Mouse (Mus musculus): ENCODE results near the gene Scn8a. TPM values are rescaled to one million over a fixed set of nuclear protein-coding genes. Genes with fewer than 3 reads are reported as not detected.
A peak's percentile ranks its signal among the peaks of the same experiment; 100 is the strongest.

The Scn8a gene
- polyA plus RNA-seq, 1 experiment from 2014 or later, result 2.1 TPM

DNA sequence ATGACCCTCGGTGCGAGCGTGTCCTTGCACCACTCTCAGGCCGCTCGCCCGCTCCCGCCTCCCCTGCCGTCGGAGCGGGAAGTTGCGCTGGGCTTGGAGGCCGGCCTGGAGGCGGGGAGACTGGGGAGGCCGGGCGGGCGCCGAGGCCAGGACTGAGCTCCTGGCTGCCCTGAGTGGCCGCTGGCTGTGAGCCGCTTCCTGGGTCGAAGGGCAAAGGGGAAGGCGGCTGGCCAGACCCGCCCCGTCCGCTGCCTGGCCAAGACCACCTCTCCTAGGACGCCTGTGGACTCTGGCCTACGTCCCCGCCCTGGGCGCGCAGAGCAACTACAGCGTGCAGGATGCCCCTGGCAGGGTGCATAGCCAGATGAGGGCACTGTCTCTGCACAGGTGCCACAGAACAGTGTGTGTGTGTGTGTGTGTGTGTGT, 209.1 kb downstream of the Scn8a start:
- ATAC-seq, result peak; percentile 87
- WGBS, result 2% methylated on average over 28 of the region's 30 CpGs
- Histone ChIP-seq H3K27ac (peak overlapping the region; percentile 84), H3K4me2 (replicated peaks) (peak overlapping the region; percentile 86), H3K4me3 (replicated peaks) (peak overlapping the region; percentile 87), H3K27me3 (replicated peaks) (no peaks in the 10 kb centered on the region), H3K36me3 (no peaks in the 10 kb centered on the region), H3K9me3 (no peaks in the 10 kb centered on the region), H3K9ac (peak overlapping the region; percentile 79), H3K4me1 (replicated peaks) (peaks cover 47% of the 10 kb centered on the region)

DNA sequence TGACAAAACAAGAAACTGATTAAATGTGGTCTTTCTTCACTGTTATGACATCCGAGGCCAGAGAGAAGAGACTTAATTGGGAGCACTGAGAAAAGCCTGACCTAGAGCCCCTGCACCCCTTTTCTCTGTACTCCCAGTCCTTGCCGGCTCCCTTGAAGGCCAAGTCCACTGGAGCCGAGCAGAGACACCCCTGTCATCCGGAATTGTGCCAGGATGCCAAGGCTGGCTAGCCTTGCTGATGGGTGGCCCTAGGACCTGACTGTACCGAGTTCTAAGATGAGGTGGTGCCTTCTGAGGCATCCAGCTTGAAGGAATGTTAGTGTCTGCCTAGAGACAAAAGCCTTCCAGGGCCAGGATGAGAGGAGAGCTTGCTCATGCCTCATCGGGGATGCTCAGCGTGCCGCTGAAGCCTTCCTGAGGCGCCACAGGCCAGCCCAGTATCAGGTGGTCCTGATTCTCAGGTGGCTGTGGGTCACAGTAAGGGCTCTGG, 210.4 kb downstream of the Scn8a start:
- ATAC-seq, result no peak
- Histone ChIP-seq H3K9ac (no peak overlapping the region), H3K27ac (no peak overlapping the region), H3K27me3 (replicated peaks) (no peaks in the 10 kb centered on the region), H3K36me3 (no peaks in the 10 kb centered on the region), H3K4me2 (replicated peaks) (no peak overlapping the region), H3K4me1 (replicated peaks) (peaks cover 42% of the 10 kb centered on the region), H3K9me3 (no peaks in the 10 kb centered on the region), H3K4me3 (replicated peaks) (no peak overlapping the region)
- 87% methylated on average over 9 of the region's 9 CpGs for WGBS

DNA sequence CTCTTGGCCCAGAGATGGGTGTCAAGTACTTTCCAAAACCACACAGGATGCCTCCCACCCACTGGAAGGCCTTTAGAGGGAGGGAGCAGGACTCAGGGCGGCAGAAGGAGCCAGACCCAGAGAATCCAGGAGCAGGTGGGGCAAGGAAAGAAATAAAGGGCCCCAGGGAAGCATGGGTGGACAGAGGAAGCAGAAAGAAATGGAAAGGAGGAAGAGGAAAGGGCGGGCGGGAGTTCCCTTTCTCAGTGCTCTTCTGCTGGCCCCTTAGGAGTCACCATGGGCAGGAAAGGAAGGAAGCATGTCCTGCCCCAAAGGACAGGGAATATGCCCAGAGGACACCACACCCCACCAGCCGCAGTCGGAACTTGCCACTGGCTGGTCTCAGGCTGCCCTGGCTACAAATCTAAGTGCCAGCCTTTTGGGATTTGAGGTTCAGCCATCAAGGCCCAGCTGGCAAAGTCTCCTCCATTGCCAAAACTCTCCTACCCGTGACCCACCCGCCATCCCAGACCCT, 211.4 kb downstream of the Scn8a start:
- no peak overlapping the region for H3K9ac ChIP-seq
- no peak for ATAC-seq
- no peaks in the 10 kb centered on the region for H3K27me3 ChIP-seq (replicated peaks)
- H3K9me3 ChIP-seq, result no peaks in the 10 kb centered on the region
- H3K4me2 ChIP-seq (replicated peaks), result no peak overlapping the region
- WGBS, result 88% methylated on average over 7 of the region's 7 CpGs
- H3K4me3 ChIP-seq (replicated peaks), result no peak overlapping the region
- peaks cover 32% of the 10 kb centered on the region for H3K4me1 ChIP-seq (replicated peaks)
- no peak overlapping the region for H3K27ac ChIP-seq
- H3K36me3 ChIP-seq, result no peaks in the 10 kb centered on the region

DNA sequence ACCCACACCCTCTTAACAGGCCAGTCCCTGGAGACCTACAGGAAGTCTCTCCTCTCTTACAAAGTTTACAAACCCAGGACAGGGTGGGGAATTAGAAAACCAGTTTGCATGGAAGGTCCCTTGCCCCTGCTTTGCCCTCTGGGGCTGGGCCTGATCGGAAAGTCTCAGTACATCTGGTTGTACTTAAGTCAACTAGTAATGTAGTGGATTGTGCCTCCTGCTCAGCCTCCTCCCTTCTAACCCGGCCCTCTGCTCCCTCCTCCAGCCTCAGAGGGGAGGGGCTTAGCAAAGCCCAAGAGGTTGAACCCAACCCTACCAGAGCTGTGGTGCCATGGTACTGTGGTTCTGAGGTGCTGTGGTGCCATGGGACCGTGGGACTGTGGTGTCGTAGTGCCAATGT, 212.6 kb downstream of the Scn8a start:
- Histone ChIP-seq H3K4me3 (replicated peaks) (no peak overlapping the region), H3K9ac (no peak overlapping the region), H3K27ac (no peak overlapping the region), H3K9me3 (no peaks in the 10 kb centered on the region), H3K36me3 (no peaks in the 10 kb centered on the region), H3K4me2 (replicated peaks) (no peak overlapping the region), H3K4me1 (replicated peaks) (peaks cover 23% of the 10 kb centered on the region), H3K27me3 (replicated peaks) (no peaks in the 10 kb centered on the region)
- no peak for ATAC-seq
- WGBS, result 57% methylated on average over 4 of the region's 4 CpGs

DNA sequence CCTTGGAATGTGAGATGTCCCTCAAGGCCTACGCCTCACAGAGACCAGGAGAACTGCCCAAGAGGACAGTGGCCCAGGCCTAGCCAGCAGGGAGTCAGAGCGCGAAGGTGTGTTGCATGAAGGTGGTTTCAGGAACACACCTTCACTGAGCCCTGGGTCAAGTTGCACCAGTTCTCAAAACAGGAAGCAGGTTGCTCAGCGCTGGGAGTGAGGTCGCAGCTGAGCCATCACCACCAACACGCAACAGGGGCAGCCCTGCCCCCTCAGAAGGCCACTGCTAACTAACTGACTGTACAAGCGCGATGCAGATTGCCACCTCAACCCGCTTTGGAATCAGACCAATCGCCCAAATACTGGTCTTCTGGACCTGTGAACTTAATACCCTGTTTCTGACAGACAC, 214.8 kb downstream of the Scn8a start:
- ATAC-seq, result no peak
- H3K4me1 ChIP-seq (replicated peaks), result peaks cover 12% of the 10 kb centered on the region
- no peaks in the 10 kb centered on the region for H3K36me3 ChIP-seq
- H3K9me3 ChIP-seq, result no peaks in the 10 kb centered on the region
- no peak overlapping the region for H3K4me3 ChIP-seq (replicated peaks)
- 69% methylated on average over 10 of the region's 10 CpGs for WGBS
- no peak overlapping the region for H3K27ac ChIP-seq
- H3K9ac ChIP-seq, result no peak overlapping the region
- no peak overlapping the region for H3K4me2 ChIP-seq (replicated peaks)
- H3K27me3 ChIP-seq (replicated peaks), result no peaks in the 10 kb centered on the region

DNA sequence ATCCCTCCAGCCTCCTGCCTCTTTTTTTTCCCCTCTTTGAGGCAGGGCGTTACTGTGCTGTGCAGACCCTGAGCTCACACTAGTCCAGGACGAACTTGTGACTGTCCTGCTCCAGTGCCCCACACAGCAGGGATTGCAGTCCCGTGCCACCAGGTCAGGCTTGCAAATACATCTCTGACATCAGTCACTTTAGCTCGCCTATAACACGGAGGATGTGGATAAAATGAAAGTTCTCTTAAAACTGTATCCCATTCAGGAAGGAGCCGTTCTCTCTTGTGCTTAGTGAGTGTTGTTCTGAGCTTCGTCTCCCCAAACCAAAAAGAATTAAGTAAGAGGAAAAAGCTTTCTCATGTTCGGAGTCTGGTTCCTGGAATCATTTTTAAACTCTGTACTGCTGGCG, 216.8 kb downstream of the Scn8a start:
- H3K4me1 ChIP-seq (replicated peaks), result peaks cover 8% of the 10 kb centered on the region
- no peak for ATAC-seq
- no peak overlapping the region for H3K27ac ChIP-seq
- no peak overlapping the region for H3K4me2 ChIP-seq (replicated peaks)
- no peaks in the 10 kb centered on the region for H3K36me3 ChIP-seq
- H3K4me3 ChIP-seq (replicated peaks), result no peak overlapping the region
- no peak overlapping the region for H3K9ac ChIP-seq
- WGBS, result 71% methylated on average over 9 of the region's 9 CpGs
- H3K27me3 ChIP-seq (replicated peaks), result no peaks in the 10 kb centered on the region
- H3K9me3 ChIP-seq, result no peaks in the 10 kb centered on the region

DNA sequence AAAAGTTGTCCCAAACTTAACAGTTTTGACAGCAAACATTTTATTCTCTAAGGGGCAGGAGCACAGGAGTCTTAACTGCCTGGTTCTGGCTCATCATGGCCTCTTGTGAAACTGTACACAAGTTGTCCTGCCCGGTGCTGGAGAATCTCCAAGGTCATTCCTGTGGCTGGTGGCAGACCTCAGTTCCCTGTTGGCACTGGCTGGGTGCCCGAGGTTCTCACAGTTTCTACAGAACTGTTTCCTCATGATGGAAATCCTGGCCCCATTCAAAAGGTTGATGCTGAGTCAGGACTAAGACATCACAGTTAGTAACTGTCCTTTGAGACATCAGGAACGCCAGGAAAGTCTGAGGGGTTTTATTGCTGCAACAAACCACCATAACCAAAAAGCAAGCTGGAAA, 217.3 kb downstream of the Scn8a start:
- ATAC-seq, result no peak
- H3K9ac ChIP-seq, result no peak overlapping the region
- WGBS, result 49% methylated on average over 3 of the region's 3 CpGs
- H3K4me3 ChIP-seq (replicated peaks), result no peak overlapping the region
- peaks cover 7% of the 10 kb centered on the region for H3K4me1 ChIP-seq (replicated peaks)
- no peak overlapping the region for H3K4me2 ChIP-seq (replicated peaks)
- no peaks in the 10 kb centered on the region for H3K27me3 ChIP-seq (replicated peaks)
- H3K27ac ChIP-seq, result no peak overlapping the region
- no peaks in the 10 kb centered on the region for H3K36me3 ChIP-seq
- H3K9me3 ChIP-seq, result no peaks in the 10 kb centered on the region

DNA sequence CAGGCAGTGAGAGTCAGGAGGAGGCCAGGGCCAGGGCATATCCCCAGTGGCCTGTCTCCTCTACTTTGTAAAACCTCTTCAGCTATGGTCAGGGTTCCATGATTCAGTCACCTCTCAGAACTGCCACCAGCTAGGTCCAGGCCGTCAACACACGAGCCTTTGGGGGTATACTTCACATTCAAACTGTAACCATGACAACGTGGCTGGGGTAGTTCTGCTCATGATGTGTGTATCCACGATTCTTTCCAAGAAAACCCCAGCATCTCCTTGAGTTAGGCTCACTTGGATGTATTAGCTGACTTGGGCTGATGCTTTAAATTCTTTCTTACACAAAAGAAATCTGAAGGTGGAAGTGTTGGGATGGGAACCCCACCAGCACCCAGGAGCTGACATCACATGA, 218.6 kb downstream of the Scn8a start:
- no peak overlapping the region for H3K4me2 ChIP-seq (replicated peaks)
- no peaks in the 10 kb centered on the region for H3K36me3 ChIP-seq
- no peaks in the 10 kb centered on the region for H3K4me1 ChIP-seq (replicated peaks)
- H3K4me3 ChIP-seq (replicated peaks), result no peak overlapping the region
- H3K9ac ChIP-seq, result no peak overlapping the region
- H3K27me3 ChIP-seq (replicated peaks), result no peaks in the 10 kb centered on the region
- H3K27ac ChIP-seq, result no peak overlapping the region
- WGBS, result 67% methylated on average over 4 of the region's 4 CpGs
- ATAC-seq, result no peak
- no peaks in the 10 kb centered on the region for H3K9me3 ChIP-seq

DNA sequence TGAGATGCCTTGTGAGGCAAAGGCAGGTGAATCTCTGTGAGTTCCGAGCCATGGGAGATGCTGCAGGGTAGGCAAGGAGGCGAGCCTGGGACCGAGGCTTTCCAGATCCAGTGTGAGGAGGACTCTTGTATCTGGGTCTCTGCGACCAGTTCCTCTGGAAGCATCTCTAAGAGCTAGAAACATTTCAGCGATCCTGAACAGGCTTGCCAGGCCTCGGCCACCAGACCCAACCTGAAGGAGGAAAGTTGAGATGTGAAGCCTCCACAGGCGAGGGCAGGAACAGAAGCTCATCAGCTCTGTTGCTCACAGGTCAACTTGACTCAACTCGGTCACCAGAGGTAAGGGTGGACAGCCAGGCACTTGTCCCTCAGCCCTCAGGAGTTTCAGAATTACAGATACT, 221.9 kb downstream of the Scn8a start:
- Histone ChIP-seq H3K4me1 (replicated peaks) (peaks cover 9% of the 10 kb centered on the region; the same call in 1 of the 2 replicates), H3K27ac (no peak overlapping the region), H3K4me3 (replicated peaks) (no peak overlapping the region), H3K9ac (no peak overlapping the region), H3K27me3 (replicated peaks) (no peaks in the 10 kb centered on the region), H3K36me3 (no peaks in the 10 kb centered on the region), H3K9me3 (no peaks in the 10 kb centered on the region), H3K4me2 (replicated peaks) (no peak overlapping the region)
- WGBS, result 94% methylated on average over 8 of the region's 8 CpGs
- no peak for ATAC-seq

DNA sequence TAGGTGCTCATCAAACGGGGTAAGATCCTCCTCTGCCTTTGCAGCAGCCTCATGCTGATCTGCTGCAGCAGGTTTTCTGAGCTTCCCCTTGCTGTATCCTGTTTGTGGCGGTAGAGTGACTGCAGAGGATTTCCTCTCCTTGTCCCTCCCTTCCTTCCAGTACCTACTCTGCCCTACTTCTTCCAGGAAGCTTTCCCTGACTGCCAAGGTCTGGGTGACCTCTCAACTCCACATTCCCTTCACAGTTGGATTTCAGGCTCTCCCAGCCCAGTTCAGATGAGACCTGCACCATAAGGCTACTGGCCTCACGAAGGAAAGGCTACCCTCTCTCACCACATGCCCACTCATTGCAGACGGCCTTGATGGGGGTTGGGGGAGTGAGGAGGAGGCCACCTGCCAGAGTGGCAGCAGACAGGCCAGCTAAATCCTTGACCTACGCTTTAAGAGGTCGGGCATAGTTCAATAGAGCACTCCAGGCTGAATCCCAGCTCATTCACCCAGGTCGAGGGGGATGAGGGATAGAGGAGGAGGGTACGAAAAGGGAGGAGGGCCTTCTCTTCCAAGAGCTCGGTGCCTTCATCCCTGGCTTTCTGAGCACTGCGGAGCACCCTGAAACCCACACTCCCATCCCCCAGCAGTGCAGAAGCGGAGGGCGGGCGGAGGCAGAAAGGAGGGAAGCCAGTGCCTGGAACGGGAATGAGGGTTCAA, 222.6 kb downstream of the Scn8a start:
- Histone ChIP-seq H3K27ac (no peak overlapping the region), H3K27me3 (replicated peaks) (no peaks in the 10 kb centered on the region), H3K9me3 (no peaks in the 10 kb centered on the region), H3K36me3 (no peaks in the 10 kb centered on the region), H3K4me2 (replicated peaks) (no peak overlapping the region), H3K9ac (no peak overlapping the region), H3K4me3 (replicated peaks) (no peak overlapping the region), H3K4me1 (replicated peaks) (peaks cover 9% of the 10 kb centered on the region; the same call in 1 of the 2 replicates)
- WGBS, result 49% methylated on average over 14 of the region's 14 CpGs
- 0 out of 2 replicates have a peak, but pooled peaks have one; percentile 21 for ATAC-seq

DNA sequence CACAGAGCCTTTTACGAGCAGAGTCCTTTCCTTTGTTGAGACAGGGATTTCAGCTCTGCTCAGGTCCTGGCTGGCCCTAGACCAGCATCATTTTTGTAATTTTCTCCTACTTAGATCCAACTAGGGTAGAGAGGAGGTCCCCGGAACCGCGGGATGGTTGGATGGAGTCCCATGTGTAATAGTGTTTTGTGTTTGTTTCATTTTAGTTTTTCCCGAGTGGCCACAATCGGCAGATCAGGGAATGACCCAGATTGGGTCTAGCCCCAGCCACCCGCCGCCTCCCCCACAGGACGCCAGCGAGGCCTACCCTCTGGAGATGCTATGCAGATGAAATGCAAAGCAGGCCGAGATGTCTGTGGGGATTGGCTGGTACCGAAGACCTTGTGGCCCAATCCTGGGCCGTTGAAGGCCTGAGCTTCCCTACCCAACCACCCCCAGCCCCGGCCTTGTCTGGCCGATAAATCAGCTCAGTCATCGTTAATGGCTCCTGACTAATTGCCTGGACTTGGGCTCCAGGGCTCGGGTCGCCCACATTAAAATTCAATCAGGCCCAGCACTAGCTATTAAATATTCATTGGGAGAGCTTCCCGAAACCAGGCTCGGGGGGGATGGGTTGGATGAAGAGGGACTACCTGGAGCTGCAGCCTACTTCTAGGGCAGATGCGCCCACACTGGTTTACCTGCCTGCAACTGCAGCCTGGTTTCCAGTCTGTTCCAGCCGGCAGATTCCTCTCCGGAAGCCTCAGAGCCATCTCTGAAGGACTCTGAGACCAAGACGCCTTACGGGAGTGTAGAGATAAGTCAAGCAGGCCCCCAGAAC, 223.4 kb downstream of the Scn8a start:
- peak; percentile 71 for ATAC-seq
- Histone ChIP-seq H3K36me3 (no peaks in the 10 kb centered on the region), H3K9me3 (no peaks in the 10 kb centered on the region), H3K4me2 (replicated peaks) (no peak overlapping the region; the same call in 1 of the 2 replicates), H3K9ac (no peak overlapping the region), H3K27me3 (replicated peaks) (no peaks in the 10 kb centered on the region), H3K4me1 (replicated peaks) (peaks cover 13% of the 10 kb centered on the region), H3K4me3 (replicated peaks) (no peak overlapping the region), H3K27ac (no peak overlapping the region)
- WGBS, result 43% methylated on average over 25 of the region's 25 CpGs

DNA sequence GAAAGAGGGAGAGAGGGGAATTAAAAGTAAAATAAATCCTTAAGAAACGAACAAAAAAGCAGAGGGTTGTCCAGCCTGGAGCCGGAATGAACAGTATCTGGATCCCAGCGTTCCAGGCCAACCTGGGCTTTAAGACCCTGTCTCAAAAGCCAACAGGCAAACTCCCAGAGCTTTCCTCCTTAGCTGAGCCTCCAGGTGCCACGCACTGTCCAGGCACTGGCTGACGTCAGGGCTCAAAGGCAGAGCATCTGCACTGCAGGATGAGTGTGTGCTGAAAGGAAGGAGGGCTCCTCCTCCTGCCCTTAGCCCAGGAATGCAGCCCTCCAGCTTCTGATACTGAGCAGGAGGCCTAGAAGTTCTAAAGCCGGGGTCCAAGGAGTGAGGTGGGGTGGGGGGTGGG, 224.3 kb downstream of the Scn8a start:
- H3K4me2 ChIP-seq (replicated peaks), result no peak overlapping the region
- H3K27ac ChIP-seq, result no peak overlapping the region
- no peaks in the 10 kb centered on the region for H3K9me3 ChIP-seq
- H3K4me3 ChIP-seq (replicated peaks), result no peak overlapping the region
- ATAC-seq, result no peak
- no peaks in the 10 kb centered on the region for H3K36me3 ChIP-seq
- H3K9ac ChIP-seq, result no peak overlapping the region
- 45% methylated on average over 6 of the region's 6 CpGs for WGBS
- no peaks in the 10 kb centered on the region for H3K27me3 ChIP-seq (replicated peaks)
- H3K4me1 ChIP-seq (replicated peaks), result peaks cover 20% of the 10 kb centered on the region
